Mouse (Mus musculus): Measurements from ENCODE around the gene Sec11a. TPM values are rescaled to one million over a fixed set of nuclear protein-coding genes. Genes with fewer than 3 reads are reported as not detected.
A peak's percentile ranks its signal among the peaks of the same experiment; 100 is the strongest.

Gene Sec11a
- polyA plus RNA-seq (2015; fragmentation: Nextera tagmentation; extraction: Ambion mirVana): 222 and 226 TPM in 2 replicates

GRCm38 (mm10) chr7:80947445-80948350, at the start of gene Sec11a:
TSS of gene Sec11a (minus strand) at chr7:80947780.
- H3K9me3 ChIP-seq (replicated peaks; ENCODE audit: low read length): no peaks in the 10 kb centered on the region
- H3K4me2 ChIP-seq (ENCODE audit: low read length): peak within 1 kb of the TSS; percentile 73
- 2% methylated on average over 44 of the region's 44 CpGs for WGBS
- H3K4me1 ChIP-seq (replicated peaks; ENCODE audit: insufficient read depth, low read length): peaks cover 3% of the 10 kb centered on the region; the same call in 1 of the 2 replicates
- no peak; the same call in 1 of the 2 replicates for TF ChIP-seq CTCF (IDR thresholded peaks at IDR 0.05; ENCODE audit: low read depth)
- peak within 1 kb of the TSS; percentile 90 for H3K27ac ChIP-seq
- no peaks in the 10 kb centered on the region for H3K36me3 ChIP-seq (ENCODE audit: insufficient read depth, low read length)
- no peaks in the 10 kb centered on the region for H3K27me3 ChIP-seq (ENCODE audit: insufficient read depth, low read length)
- DNase-seq (ENCODE audit: low spot score) (peak; percentile 95), ATAC-seq (replicated peaks; ENCODE audit: low FRiP score, low read depth) (peak; percentile 99)
- peak within 1 kb of the TSS; percentile 81 for H3K9ac ChIP-seq (ENCODE audit: low read depth, low read length)
- H3K4me3 ChIP-seq (replicated peaks; ENCODE audit: low read depth, low read length): peak within 1 kb of the TSS; percentile 74

GRCm38 (mm10) chr7:80995266-80996146, 47.9 kb upstream of the Sec11a start:
- Histone ChIP-seq H3K36me3 (ENCODE audit: insufficient read depth, low read length) (no peaks in the 10 kb centered on the region), H3K27me3 (ENCODE audit: insufficient read depth, low read length) (no peaks in the 10 kb centered on the region), H3K4me3 (replicated peaks; ENCODE audit: low read depth, low read length) (no peak overlapping the region), H3K27ac (0 out of 2 replicates have a peak overlapping the region, but pooled peaks have one; percentile 57), H3K4me2 (ENCODE audit: low read length) (peak overlapping the region; percentile 91; the same call in 1 of the 2 replicates), H3K9me3 (replicated peaks; ENCODE audit: low read length) (no peaks in the 10 kb centered on the region), H3K4me1 (replicated peaks; ENCODE audit: insufficient read depth, low read length) (peaks cover 25% of the 10 kb centered on the region), H3K9ac (ENCODE audit: low read depth, low read length) (no peak overlapping the region)
- ATAC-seq (replicated peaks; ENCODE audit: low FRiP score, low read depth) (no peak), DNase-seq (ENCODE audit: low spot score) (peak; percentile 35)
- no peak for TF ChIP-seq CTCF (IDR thresholded peaks at IDR 0.05; ENCODE audit: low read depth)
- WGBS: 47% methylated on average over 3 of the region's 3 CpGs

GRCm38 (mm10) chr7:80994663-80995005, 47.1 kb upstream of the Sec11a start:
- H3K27ac ChIP-seq: peak overlapping the region; percentile 98

GRCm38 (mm10) chr7:80993834-80994662, 46.5 kb upstream of the Sec11a start:
- H3K9ac ChIP-seq (ENCODE audit: low read depth, low read length): peak overlapping the region; percentile 97
- ATAC-seq (replicated peaks; ENCODE audit: low FRiP score, low read depth) (peak; percentile 83), DNase-seq (ENCODE audit: low spot score) (peak; percentile 73)
- under 1% methylated on average over 43 of the region's 58 CpGs for WGBS
- peak overlapping the region; percentile 91 for H3K4me2 ChIP-seq (ENCODE audit: low read length)
- peaks cover 25% of the 10 kb centered on the region for H3K4me1 ChIP-seq (replicated peaks; ENCODE audit: insufficient read depth, low read length)
- peak overlapping the region; percentile 98 for H3K27ac ChIP-seq
- no peaks in the 10 kb centered on the region for H3K36me3 ChIP-seq (ENCODE audit: insufficient read depth, low read length)
- no peaks in the 10 kb centered on the region for H3K27me3 ChIP-seq (ENCODE audit: insufficient read depth, low read length)
- TF ChIP-seq CTCF (IDR thresholded peaks at IDR 0.05; ENCODE audit: low read depth): no peak; the same call in 1 of the 2 replicates
- peak overlapping the region; percentile 91 for H3K4me3 ChIP-seq (replicated peaks; ENCODE audit: low read depth, low read length)
- H3K9me3 ChIP-seq (replicated peaks; ENCODE audit: low read length): no peaks in the 10 kb centered on the region

More at GRCm38 (mm10) chr7:80994663-80995005, 47.1 kb upstream of the Sec11a start:
- DNase-seq (ENCODE audit: low spot score) (no peak), ATAC-seq (replicated peaks; ENCODE audit: low FRiP score, low read depth) (no peak)
- Histone ChIP-seq H3K4me1 (replicated peaks; ENCODE audit: insufficient read depth, low read length) (peaks cover 25% of the 10 kb centered on the region), H3K36me3 (ENCODE audit: insufficient read depth, low read length) (no peaks in the 10 kb centered on the region), H3K9ac (ENCODE audit: low read depth, low read length) (peak overlapping the region; percentile 97), H3K4me3 (replicated peaks; ENCODE audit: low read depth, low read length) (peak overlapping the region; percentile 91), H3K4me2 (ENCODE audit: low read length) (peak overlapping the region; percentile 91), H3K27me3 (ENCODE audit: insufficient read depth, low read length) (no peaks in the 10 kb centered on the region), H3K9me3 (replicated peaks; ENCODE audit: low read length) (no peaks in the 10 kb centered on the region)
- no peak for TF ChIP-seq CTCF (IDR thresholded peaks at IDR 0.05; ENCODE audit: low read depth)
- 19% methylated on average over 6 of the region's 6 CpGs for WGBS

- H3K9ac ChIP-seq (ENCODE audit: low read depth, low read length): peak within 1 kb of the TSS; percentile 97
- 1% methylated on average over 46 of the region's 102 CpGs for WGBS
- peak within 1 kb of the TSS; percentile 91 for H3K4me3 ChIP-seq (replicated peaks; ENCODE audit: low read depth, low read length)
- peak; percentile 82 for DNase-seq (ENCODE audit: low spot score)
- no peaks in the 10 kb centered on the region for H3K9me3 ChIP-seq (replicated peaks; ENCODE audit: low read length)
- H3K27ac ChIP-seq: peak within 1 kb of the TSS; percentile 98
- no peaks in the 10 kb centered on the region for H3K27me3 ChIP-seq (ENCODE audit: insufficient read depth, low read length)
- H3K36me3 ChIP-seq (ENCODE audit: insufficient read depth, low read length): no peaks in the 10 kb centered on the region
- H3K4me1 ChIP-seq (replicated peaks; ENCODE audit: insufficient read depth, low read length): peaks cover 25% of the 10 kb centered on the region
- H3K4me2 ChIP-seq (ENCODE audit: low read length): peak within 1 kb of the TSS; percentile 91
- peak; percentile 95 for ATAC-seq (replicated peaks; ENCODE audit: low FRiP score, low read depth)
- TF ChIP-seq CTCF (IDR thresholded peaks at IDR 0.05; ENCODE audit: low read depth): no peak
Measured at GRCm38 (mm10) chr7:80992980-80993833, 45.6 kb upstream of the Sec11a start, which contains the start of gene Zfp592. TSS of gene Zfp592 (plus strand) at chr7:80993681.

Data from kidney, postnatal 0 days (tissue).